Mouse (Mus musculus) ES-Bruce4 (cell line): ENCODE data around the gene Igfbpl1. TPM values are rescaled to one million over a fixed set of nuclear protein-coding genes. Genes with fewer than 3 reads are reported as not detected.

Experiments
- H3K27ac ChIP-seq: 2 replicates; pipeline ENCODE4 v1.5.1; 2012; ENCODE audit warnings: low read length, inconsistent platforms; ENCODE audit not compliant: insufficient read depth
- H3K27me3 ChIP-seq: 2 replicates; pipeline ENCODE4 v1.6.1; 2012; ENCODE audit warnings: mild to moderate bottlenecking, low read length, inconsistent platforms; ENCODE audit not compliant: control insufficient read depth, poor library complexity, insufficient read depth, severe bottlenecking
- H3K36me3 ChIP-seq: 2 replicates; pipeline ENCODE4 v1.6.1; 2012; ENCODE audit warnings: inconsistent platforms, mild to moderate bottlenecking, low read length, moderate library complexity; ENCODE audit not compliant: control insufficient read depth, poor library complexity, insufficient read depth, severe bottlenecking
- H3K4me1 ChIP-seq: one replicate; pipeline ENCODE4 v1.8.1; 2011; ENCODE audit warnings: low read length; ENCODE audit not compliant: control insufficient read depth, insufficient read depth
- H3K4me3 ChIP-seq: 2 replicates; pipeline ENCODE4 v1.5.1; 2011; ENCODE audit warnings: low read depth, mild to moderate bottlenecking, low read length
- H3K9ac ChIP-seq: 2 replicates; pipeline ENCODE4 v1.6.1; 2012; ENCODE audit warnings: low read depth, mild to moderate bottlenecking, inconsistent platforms; ENCODE audit not compliant: poor library complexity, severe bottlenecking
- H3K9me3 ChIP-seq: replicated peaks from 2 replicates; pipeline ENCODE4 v1.6.1; 2012; ENCODE audit warnings: mild to moderate bottlenecking, low read length, inconsistent platforms; ENCODE audit not compliant: control insufficient read depth, poor library complexity, insufficient read depth, severe bottlenecking
- CTCF ChIP-seq: IDR thresholded peaks from one replicate; pipeline ENCODE4 v1.8.1; 2011; ENCODE audit warnings: low read depth, low read length
- EP300 ChIP-seq: IDR thresholded peaks from 2 replicates; pipeline ENCODE4 v1.6.1; 2011; ENCODE audit warnings: low read depth, low read length; ENCODE audit not compliant: insufficient read depth
- POLR2A ChIP-seq: IDR thresholded peaks from one replicate; pipeline ENCODE4 v1.8.1; 2011; ENCODE audit warnings: low read length; ENCODE audit not compliant: insufficient read depth
- polyA plus RNA-seq: library from polyadenylated mRNA; stranded (reverse); fragments of >200 nt; gene quantifications from 2 replicates; pipeline ENCODE4 v1.2.4, GENCODE M21; 2011; ENCODE audit warnings: low read depth; ENCODE audit not compliant: missing spikeins, insufficient read depth, insufficient read length

The Igfbpl1 gene
- polyA plus RNA-seq, 1 experiment, result 4.1 TPM

DNA sequence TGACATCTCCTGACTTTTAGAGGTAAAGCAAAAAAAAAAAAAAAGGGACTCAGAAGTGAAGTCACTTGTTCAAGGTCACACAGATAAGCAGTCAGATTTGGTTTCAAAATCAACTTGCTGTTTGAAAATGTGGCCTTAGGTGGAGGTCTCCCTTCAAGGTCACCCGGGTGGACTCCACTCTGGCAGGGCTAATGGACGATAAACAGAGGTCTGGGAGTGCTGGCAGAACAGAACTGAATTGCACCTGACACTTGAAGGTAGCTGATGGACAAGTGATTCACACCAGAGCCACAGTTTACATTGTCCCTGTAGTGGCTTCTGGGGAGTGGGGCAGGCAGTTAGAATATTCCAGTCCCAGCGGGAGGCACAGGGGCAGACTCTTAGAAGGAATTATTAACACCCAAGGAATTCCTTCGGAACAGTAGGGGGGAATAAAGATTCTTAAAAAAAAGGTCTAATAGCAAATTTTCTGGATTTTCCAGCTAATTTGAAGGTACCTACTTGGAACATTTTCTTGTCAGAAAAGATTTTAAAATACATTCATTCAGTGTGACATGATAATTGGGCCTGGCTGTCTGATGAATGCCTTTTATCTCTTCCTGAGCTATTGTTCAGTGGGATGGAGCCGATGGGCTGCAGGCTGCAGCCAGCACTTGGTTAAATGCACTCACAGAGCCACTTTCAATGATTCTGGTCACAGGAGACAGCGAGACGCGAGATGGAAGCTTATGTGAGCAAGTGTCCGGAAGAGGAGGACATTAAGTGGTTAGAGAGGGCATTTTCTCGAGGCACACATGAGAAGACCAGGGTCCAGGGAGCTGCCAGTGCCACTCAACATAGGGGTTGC is 56.7 kb downstream of the Igfbpl1 start:
- Histone ChIP-seq H3K4me3 (no peak overlapping the region), H3K4me1 (peaks cover 27% of the 10 kb centered on the region), H3K27ac (peak overlapping the region; percentile 98), H3K9me3 (no peaks in the 10 kb centered on the region), H3K36me3 (no peaks in the 10 kb centered on the region), H3K27me3 (no peaks in the 10 kb centered on the region), H3K9ac (0 out of 2 replicates have a peak overlapping the region, but pooled peaks have one; percentile 14)
- TF ChIP-seq EP300 (peak; percentile 78), CTCF (no peak), POLR2A (no peak)

DNA sequence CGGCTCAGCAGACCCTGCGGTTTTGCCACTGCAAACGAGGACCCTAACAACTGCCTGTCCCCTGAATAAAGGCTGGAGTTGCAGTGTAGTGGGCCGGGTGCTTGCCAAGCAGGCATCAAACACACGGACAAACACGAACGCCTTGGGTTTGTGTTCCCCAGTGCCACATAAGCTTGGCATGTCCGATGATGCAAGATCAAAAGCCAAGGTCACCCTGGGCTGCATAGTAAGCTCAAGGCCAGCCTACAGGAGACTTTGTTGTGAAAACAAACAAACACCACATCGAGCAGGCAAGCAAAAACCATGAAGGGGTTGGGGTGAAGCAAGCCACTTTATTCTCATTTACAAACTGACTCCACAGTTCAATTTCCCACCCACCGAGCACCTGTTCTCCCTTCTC is 57.6 kb downstream of the Igfbpl1 start:
- no peaks in the 10 kb centered on the region for H3K27me3 ChIP-seq
- no peak overlapping the region for H3K9ac ChIP-seq
- peak overlapping the region; percentile 63; the same call in 1 of the 2 replicates for H3K27ac ChIP-seq

DNA sequence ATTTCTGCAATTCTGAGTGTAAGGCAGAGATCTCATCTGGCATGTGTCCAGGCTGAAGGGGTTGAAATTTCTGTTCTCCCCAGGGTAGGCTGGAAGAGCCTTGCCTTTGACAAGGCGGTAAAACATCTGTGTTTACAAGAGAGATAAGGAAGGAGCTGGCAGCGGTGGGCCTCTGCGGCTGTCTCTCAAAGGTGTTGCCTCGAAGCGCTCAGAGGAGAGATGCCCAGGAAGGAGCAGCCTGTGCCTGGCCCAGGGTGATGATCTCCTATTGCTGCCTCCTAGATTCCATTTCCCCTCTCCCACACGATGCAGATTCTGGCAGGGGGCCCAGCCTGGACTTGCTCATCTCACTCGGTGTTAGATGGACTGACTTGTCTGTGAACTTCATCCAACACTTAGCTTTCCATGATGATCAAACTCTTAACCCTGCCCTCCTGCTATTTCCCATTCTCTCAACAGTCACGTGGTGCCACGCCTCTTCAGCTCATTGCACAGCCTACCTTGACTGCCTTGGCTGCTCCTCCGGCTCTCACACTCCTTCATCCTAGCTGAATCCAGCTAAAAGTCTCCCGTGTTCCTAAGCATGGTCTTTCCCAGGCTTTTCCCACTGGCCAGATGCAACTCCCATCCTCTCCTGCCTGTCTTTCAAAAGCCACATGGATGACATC is 58.7 kb downstream of the Igfbpl1 start:
- TF ChIP-seq POLR2A (no peak), CTCF (no peak), EP300 (no peak)

More for the DNA sequence above, 57.6 kb downstream of the Igfbpl1 start:
- H3K36me3 ChIP-seq, result no peaks in the 10 kb centered on the region
- no peaks in the 10 kb centered on the region for H3K9me3 ChIP-seq
- no peak overlapping the region for H3K4me3 ChIP-seq
- H3K4me1 ChIP-seq, result peaks cover 31% of the 10 kb centered on the region
- TF ChIP-seq EP300 (no peak), CTCF (no peak), POLR2A (no peak)

DNA sequence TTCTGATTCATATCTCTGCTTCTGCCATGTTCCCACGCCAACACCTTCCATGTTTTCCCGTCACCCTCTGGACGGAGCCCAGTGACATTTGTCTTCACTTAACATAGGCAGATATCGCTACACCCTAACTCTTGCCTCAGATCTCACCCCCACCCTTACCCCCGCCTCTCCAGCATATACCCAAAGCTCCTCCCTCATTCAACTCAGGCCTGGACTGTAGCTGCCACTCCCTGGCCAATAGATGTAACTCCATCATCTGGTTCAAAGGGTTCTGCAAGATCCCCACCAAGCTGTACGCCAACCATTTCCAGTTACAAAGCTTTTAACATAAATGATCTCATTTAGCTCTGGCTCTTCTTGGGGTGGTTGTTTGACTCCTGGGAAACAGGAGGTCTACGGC is 59.9 kb downstream of the Igfbpl1 start:
- no peak overlapping the region for H3K9ac ChIP-seq
- no peak overlapping the region for H3K27ac ChIP-seq
- no peaks in the 10 kb centered on the region for H3K27me3 ChIP-seq
- no peak overlapping the region for H3K4me3 ChIP-seq
- H3K9me3 ChIP-seq, result no peaks in the 10 kb centered on the region
- no peak for TF ChIP-seq EP300
- TF ChIP-seq CTCF, result no peak
- no peak for TF ChIP-seq POLR2A
- no peaks in the 10 kb centered on the region for H3K36me3 ChIP-seq
- peaks cover 37% of the 10 kb centered on the region for H3K4me1 ChIP-seq

More for the DNA sequence above, 58.7 kb downstream of the Igfbpl1 start:
- no peaks in the 10 kb centered on the region for H3K36me3 ChIP-seq
- H3K4me3 ChIP-seq, result no peak overlapping the region
- peaks cover 34% of the 10 kb centered on the region for H3K4me1 ChIP-seq
- H3K9ac ChIP-seq, result no peak overlapping the region
- H3K27me3 ChIP-seq, result no peaks in the 10 kb centered on the region
- no peaks in the 10 kb centered on the region for H3K9me3 ChIP-seq
- no peak overlapping the region for H3K27ac ChIP-seq

DNA sequence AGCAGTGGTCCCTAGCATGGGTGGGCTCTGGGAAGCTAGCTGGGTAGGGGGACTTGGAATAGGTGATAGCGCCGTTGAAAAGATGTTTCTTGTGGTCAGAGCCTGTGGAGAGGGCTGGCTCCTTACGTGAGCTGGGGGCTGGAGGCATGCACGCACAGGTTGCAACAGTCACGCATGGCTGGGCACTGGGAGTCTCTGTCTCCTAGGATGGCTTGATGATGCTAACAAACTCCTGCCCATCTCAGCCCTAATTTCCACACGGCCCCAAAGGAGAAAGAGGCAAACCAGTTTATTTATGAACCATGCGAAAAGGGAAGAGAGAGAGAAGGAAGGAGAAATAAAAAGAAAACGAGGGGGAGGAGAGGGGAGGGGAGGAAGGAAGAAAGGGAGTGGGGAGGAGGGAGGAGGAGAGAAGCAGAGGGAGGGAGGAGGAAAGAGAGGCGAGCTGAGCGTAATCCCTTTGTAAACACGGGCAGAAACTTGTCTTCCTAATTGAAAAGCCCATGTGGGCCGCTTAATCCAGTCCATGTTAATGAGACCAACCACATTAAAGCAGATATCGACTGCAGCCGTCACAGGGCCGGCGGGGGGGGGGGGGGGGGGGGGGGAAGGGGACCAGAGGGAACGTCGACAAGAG is 61.0 kb downstream of the Igfbpl1 start:
- Histone ChIP-seq H3K27ac (no peak overlapping the region), H3K9me3 (no peaks in the 10 kb centered on the region), H3K4me1 (peaks cover 37% of the 10 kb centered on the region), H3K36me3 (no peaks in the 10 kb centered on the region), H3K9ac (no peak overlapping the region), H3K4me3 (no peak overlapping the region), H3K27me3 (no peaks in the 10 kb centered on the region)
- TF ChIP-seq CTCF, result no peak
- no peak for TF ChIP-seq EP300
- TF ChIP-seq POLR2A, result no peak
